Mouse (Mus musculus) liver, embryonic 14.5 days (tissue): ENCODE measurements around the gene Rph3al.

Source experiments
- CTCF ChIP-seq: IDR thresholded peaks from 2 replicates; pipeline ENCODE4 v1.5.1; 2016; ENCODE audit warnings: antibody characterized with exemption, low read depth, control low read depth
- EP300 ChIP-seq: IDR thresholded peaks from 2 replicates; pipeline ENCODE4 v1.6.1; 2016; ENCODE audit warnings: antibody characterized with exemption, low read depth

DNA sequence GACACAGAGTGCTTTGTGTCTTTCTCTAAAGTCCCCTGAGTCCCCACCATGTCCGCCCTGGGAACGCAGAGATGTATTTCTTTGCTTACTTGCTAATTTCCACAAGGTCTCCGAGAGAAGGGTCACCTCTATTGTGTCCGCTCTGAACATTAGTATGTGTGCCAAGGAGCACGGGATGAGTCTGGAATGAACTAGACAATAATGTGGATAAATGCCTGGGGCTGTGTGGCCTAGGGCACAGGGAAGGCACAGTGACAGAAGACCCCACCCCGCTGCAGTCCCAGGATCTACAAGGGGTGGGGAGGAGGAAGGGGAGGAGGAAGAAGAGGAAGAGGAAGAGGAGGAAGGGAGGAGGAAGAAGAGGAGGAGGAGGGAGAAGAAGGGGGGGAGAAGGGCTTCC lies 3.8 kb downstream of the Rph3al start:
- no peak for TF ChIP-seq CTCF
- TF ChIP-seq EP300 = no peak
